Mouse (Mus musculus) v-Abl transformed pro-B cells (cell line): ENCODE data around the gene Egfl7.

Experiments used
- in situ Hi-C, 2 experiments: fragments of 400-800 bp; cut with MboI; formaldehyde crosslinking; loops; one replicate each; pipeline ENCODE4 v1.15.1; 2025; ENCODE audit not compliant: unreplicated experiment in 2 of 2

Gene Egfl7

DNA sequence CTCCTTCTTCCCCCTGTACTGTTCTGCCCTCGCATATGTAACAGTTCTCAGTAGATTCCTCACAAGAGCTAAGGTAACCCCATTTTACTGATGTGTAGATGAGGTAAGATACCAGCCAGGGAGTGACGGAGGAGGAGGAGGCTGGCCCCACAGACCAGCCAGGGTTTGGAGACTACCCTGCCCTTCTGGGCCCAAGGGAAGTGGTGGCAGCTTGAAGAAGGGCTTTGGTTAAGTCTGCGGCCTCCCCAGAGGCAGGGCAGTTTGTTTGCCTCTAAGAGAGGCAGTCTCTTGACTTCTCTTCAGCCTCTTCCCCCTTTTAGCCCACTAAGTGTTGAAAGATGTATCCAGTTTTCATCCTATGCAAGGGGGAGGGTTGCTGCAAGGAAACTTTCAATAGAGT, 26.8 kb downstream of the Egfl7 start:
- in situ Hi-C loops: no loop called here

GRCm38 (mm10) chr2:26607056-26607910, 27.5 kb downstream of the Egfl7 start:
- in situ Hi-C loops: no loop called here

DNA sequence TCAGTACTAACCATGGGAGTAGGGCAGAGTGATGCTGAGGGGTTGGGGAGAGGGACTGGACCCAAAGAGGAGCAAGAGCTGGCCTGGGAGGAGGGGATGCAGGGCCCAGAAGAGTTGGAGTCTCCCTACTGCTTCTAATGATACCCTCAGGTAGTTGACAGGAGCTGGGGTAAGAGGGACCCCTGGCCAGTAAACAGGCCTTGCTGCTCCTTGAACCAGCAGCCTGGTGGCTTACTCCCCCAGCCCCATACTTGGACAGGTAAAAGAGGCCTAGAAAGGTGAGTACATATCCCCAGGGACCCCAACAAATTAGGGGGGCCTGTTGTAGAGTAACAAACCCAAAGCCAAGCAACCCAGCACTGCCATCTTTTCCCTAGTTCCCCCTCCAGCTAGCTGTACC, 29.0 kb downstream of the Egfl7 start:
- in situ Hi-C loops: no loop called here

- in situ Hi-C loops: no loop called here
These were observed 29.4 kb downstream of the Egfl7 start for GRCm38 (mm10) chr2:26609261-26609661.

GRCm38 (mm10) chr2:26610526-26610925, 30.7 kb downstream of the Egfl7 start:
- in situ Hi-C loops: no loop called here

- in situ Hi-C loops: no loop called here
These were observed 31.2 kb downstream of the Egfl7 start for GRCm38 (mm10) chr2:26611054-26611453.

DNA sequence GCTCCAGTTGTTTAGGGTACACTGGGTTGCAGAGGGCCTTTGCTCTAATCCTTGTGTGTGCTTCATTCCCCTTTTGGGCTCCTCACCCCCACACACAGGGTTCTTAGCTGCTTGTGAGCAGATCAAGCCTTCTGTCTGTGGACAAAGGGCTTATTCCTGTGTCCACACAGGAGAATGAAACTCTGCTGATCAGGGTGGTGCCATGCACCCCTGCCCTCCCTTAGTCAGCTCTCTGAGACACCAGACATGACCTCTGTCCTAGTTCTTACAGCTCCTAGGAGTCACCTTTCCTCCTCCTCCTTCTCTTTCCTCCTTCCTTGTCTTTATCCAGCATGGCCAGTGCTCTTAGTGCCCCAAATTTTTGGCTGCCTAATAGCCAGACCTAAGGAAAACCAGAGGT, 32.1 kb downstream of the Egfl7 start:
- in situ Hi-C loops: no loop called here

- in situ Hi-C loops: no loop called here
These were observed 35.1 kb downstream of the Egfl7 start for GRCm38 (mm10) chr2:26614903-26615302.

DNA sequence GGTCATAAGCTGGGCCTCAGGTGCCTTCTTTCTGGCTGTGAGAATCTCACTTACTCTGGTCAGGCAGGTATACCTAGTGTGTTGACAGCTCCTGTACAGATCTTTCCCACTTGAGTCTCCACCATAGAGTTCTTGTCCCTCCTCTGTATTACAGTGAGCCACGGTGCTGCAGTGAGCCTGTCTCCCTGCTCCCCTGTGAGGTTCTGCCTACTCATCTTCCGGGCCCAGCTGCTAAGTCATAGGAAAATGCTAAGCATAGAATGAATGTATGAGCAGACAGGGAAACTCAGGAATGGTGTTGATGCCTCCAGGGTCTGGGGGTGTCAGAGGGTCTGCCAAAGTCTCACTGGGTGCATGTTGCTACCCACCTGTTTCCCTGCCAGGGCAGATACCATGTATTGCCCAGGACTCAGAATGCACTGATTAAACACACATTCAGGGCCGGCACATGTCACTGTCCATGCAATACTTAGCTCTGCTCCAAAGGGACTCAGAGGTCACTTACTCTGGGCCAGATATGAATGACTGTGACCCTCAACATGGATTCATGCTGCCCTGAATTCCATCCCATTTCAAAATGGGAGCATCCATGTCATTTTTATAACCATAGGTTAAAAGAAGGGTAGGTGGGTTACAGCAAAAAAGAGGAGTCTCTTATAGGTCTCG, 35.8 kb downstream of the Egfl7 start:
- in situ Hi-C loops: no loop called here

DNA sequence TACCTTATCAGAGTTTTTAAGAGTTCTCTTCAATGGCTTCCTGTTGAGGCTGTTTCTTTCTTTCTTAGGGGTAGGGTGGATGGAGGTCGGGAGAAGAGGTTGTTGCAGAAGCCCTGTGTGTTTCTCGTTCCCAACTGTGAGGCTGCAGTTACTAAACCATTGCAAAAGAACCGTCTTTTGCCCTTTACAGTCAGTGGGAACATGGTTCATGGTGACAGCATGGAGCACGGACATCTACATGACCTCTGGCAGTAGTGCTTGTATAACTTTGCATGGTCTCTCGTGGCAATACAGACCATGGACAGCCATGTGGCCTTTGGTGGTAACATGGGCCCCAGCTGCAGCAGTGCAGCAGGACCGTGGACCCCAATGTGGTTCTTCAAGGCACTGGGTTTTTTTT, 37.5 kb downstream of the Egfl7 start:
- in situ Hi-C loops: no loop called here

DNA sequence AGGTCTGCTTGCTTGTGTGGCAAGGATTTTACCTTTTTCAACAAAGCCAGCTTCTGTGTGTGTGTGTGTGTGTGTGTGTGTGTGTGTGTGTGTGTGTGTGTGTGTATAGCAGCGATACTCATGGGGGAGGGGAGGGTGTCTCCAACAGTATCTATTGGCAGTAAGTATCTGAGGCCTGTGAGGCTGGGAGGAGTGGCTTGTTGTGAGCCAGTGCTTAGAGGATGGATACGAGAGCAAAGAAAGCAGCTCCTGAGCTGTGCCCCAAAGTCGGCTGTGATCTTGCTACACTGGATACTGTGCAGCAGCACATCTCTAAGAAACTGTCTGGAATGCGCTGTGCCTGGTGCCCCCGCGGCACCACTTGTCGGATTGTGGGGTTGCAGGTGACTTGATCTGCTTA, 38.1 kb downstream of the Egfl7 start:
- in situ Hi-C loops: no loop called here

- in situ Hi-C loops: no loop called here
These were observed 41.4 kb downstream of the Egfl7 start for GRCm38 (mm10) chr2:26621246-26621645.

DNA sequence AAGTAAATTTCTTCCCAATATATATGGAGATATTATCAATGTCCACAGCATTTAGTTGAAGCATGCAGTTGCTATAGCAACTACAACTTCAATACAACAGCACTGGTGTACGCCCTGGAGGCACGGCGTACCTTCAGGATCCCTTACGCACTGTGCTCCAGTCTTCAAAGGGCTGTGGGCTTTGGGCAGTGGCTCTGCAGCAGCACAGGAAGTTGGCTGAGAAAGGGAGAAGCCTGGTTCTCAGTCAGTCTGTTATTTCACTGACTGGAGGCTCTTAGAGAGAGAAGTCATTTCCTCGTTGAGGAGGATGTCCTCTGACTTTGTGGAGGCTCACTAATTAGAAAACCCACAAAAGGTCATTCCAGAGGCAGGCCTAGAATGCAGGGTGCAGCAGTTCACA, 43.2 kb downstream of the Egfl7 start:
- in situ Hi-C loops: no loop called here

DNA sequence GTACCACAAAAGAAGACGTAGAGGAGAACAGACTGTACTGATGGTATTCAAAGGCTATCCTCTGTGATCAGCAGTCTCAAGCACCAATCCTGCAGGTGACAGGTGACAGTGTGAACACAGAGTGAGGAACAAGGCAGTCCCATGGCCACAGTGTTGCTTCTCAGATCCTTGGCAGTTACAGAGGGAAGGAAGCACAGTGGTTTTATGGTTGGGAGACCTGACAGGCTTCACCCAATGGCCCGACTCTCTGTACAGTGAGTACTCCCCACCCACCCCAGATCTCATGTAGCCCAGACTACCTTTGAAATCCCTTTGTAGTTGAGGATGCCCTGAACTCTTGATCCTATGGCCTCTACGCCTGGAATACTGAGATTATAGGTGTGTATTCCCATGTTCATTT, 45.6 kb downstream of the Egfl7 start:
- in situ Hi-C loops: no loop called here

DNA sequence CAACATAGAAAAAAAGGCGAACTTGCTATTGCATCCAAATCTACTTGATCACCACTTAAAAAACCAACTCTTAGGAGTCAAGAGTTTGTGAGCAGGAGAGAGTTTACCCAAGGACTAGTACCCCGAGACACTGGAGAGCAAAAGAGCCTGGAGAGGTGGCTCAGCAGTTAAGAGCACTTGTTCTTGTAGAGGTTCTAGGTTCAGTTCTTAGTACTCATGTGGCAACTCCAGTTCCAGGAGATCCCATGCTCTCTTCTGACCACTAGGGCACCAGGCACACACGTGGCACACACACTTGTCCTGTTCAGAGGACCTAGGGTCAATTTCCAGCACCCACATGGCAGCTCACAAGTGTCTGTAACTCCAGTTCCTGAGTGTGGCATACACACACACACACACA, 46.3 kb downstream of the Egfl7 start:
- in situ Hi-C loops: no loop called here

- in situ Hi-C loops: no loop called here
These were observed 48.3 kb downstream of the Egfl7 start, which contains the start of gene Fam69b for GRCm38 (mm10) chr2:26627921-26628739. Fam69b (plus strand) TSS chr2:26628457.

GRCm38 (mm10) chr2:26628792-26629437, 49.1 kb downstream of the Egfl7 start:
- in situ Hi-C loops: no loop called here

DNA sequence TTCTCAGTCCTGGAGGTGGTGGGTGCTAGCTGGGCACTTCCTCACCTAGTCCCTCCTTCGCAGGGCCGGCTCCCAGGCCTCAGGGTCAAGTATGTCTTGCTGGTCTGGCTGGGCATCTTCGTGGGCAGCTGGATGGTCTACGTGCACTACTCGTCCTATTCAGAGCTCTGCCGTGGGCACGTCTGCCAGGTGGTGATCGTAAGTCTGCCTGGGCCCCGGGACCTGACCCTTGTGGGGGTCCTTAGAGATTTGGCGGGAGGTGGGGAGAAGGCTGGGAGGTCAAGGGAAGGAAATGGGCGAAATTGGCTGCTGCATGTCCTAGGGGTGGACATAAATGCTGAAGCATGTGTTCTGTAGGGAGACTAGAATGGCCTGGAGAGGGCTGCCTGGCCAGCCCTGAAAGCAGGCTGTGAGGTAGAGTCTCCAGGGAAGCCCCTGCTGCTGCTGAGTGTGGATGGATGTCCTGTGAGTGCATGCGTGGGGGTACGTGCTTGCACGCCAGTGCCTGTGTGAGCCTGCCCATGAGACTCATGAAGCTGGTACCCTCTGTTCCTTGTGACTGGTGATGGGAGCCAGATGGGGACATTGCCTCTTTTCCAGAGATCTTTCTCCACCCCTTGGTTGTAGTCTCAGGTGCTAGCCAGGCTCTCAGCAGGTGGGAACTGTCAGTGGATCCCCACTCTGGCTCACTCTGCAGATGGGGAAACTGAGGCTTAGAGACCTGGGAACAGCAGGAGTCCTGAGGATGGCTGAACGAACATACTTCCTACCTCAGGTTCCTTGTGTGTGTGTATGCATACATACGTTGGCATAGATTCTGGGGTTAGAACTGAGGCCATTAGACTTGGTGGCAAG, 53.0 kb downstream of the Egfl7 start:
- in situ Hi-C loops: no loop called here

GRCm38 (mm10) chr2:26633953-26634530, 54.2 kb downstream of the Egfl7 start:
- in situ Hi-C loops: no loop called here
